Mouse (Mus musculus): ENCODE results near the gene Larp4b. TPM values are rescaled to one million over a fixed set of nuclear protein-coding genes. Genes with fewer than 3 reads are reported as not detected.

Gene Larp4b
- 16.3 and 19.7 TPM in 2 replicates for polyA plus RNA-seq (2015; fragmentation: Nextera tagmentation; extraction: Ambion mirVana)

DNA sequence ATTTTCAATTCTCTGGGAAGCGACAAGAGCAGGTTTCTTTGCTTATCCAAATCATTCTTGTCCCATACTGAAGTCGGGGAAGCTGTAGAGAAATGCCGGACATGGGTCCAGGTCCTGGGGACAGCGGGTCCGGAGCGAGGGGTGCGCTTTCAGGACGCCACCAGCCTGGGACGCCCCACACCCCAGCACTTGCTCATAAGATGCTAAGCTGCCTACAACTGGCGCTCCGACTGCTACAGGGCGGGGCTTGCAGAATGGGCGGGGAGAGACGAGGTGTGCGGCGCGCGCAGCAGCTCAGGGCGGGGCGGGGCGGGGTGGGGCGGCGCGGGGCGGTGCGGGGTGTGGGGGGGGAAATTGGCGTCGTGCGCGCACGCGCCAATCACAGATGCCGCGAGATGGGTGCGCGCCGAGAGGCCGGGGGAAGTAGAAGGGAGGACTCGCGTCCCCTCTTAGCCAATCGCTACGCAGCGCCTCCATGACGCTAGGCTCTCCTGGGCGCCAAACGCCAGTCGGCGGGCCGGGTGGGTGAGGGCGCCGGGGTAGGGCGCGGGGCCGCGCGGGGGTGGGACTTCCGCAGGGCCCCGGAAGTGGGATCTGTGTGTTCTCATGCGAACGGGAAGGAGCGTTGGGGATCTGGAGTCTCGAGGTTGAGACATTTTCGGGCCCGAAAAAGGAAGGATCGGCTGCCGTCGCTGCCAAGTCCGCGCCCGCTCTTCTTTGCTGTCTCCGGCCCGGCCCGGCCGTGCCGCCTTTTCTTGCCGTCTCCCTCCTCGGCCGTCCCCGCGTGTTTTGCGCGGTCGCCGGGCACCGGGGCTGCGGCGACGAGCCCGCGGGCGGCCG, at the start of gene Larp4b:
Larp4b (plus strand) TSS at position 566 of the 840 bp plus-strand sequence.

Other genes starting within 250 kb of the Larp4b start
- 10.0 and 11.0 TPM in 2 replicates for gene Wdr37, start 222.0 kb upstream of the Larp4b start, polyA plus RNA-seq (2015; fragmentation: Nextera tagmentation; extraction: Ambion mirVana)
- 85.6 and 227 TPM in 2 replicates for gene Idi1, start 208.4 kb upstream of the Larp4b start, polyA plus RNA-seq (2015; fragmentation: Nextera tagmentation; extraction: Ambion mirVana)
- gene Gm9745, start 145.7 kb upstream of the Larp4b start, polyA plus RNA-seq (2015; fragmentation: Nextera tagmentation; extraction: Ambion mirVana): not detected in 2 replicates
- not detected in 2 replicates for gene Idi2, start 141.0 kb upstream of the Larp4b start, polyA plus RNA-seq (2015; fragmentation: Nextera tagmentation; extraction: Ambion mirVana)
- gene Gtpbp4, start 97.8 kb upstream of the Larp4b start, polyA plus RNA-seq (2015; fragmentation: Nextera tagmentation; extraction: Ambion mirVana): 47.3 and 52.7 TPM in 2 replicates
- gene Dip2c, start 182.6 kb downstream of the Larp4b start, polyA plus RNA-seq (2015; fragmentation: Nextera tagmentation; extraction: Ambion mirVana): 5.4 and 6.5 TPM in 2 replicates